Mouse (Mus musculus): ENCODE measurements at regions not wholly inside any gene's neighbourhood (a gene's known extent, or its start where the extent isn't known, plus 50 kb on each side); places are given as distances from the start of the nearest gene placed in this dataset.

DNA sequence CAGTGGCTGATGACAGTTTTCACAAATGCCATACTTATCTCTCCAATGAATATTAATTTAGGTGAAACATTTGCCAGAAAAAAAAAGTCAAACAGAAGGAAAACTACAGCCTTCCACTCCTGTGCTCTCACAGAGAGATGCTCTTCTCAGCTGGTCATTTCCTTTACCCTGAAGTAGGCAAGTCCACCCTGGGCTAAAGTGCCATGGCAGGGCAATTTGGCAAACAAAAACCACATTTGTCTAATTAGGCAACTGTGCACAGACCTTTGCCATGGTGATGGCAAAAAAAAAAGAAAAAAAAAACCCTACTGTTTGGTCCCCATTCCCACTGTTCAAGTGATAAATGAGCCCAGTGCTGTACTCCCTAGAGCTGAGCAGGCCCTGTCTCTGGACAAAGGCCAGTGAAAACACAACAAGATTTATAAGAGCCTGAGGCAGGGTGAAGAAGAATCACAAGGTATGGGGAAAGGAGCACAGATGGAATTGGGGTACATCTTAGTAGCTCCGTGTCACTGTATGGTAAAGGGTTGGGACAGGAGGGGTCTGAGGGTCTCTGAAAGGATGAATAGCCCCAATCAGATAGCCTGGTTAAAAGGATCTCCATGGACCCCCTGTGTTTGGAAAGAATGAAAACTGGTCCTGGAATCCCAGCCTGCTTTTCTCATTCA is 190.5 kb upstream of the Nt5c1b start:
- no peaks in the 10 kb centered on the region for H3K27me3 ChIP-seq (replicated peaks; ENCODE audit: control insufficient read depth, insufficient read depth, low read length)
- H3K4me3 ChIP-seq (ENCODE audit: low read depth, low read length): no peak overlapping the region
- H3K4me2 ChIP-seq (ENCODE audit: low read length): no peak overlapping the region
- H3K9me3 ChIP-seq (ENCODE audit: control insufficient read depth, low read length): no peaks in the 10 kb centered on the region
- WGBS: 48% methylated on average over 1 of the region's 1 CpGs
- no peak overlapping the region for H3K9ac ChIP-seq (ENCODE audit: low read length)
- ATAC-seq (replicated peaks; ENCODE audit: low FRiP score, low TSS enrichment, low read depth) (peak; percentile 76), DNase-seq (ENCODE audit: low spot score) (no peak)
- H3K4me1 ChIP-seq (replicated peaks; ENCODE audit: control insufficient read depth, insufficient read depth, low read length): peaks cover 11% of the 10 kb centered on the region; the same call in 1 of the 2 replicates
- peak overlapping the region; percentile 54 for H3K27ac ChIP-seq (ENCODE audit: low read depth)
- no peaks in the 10 kb centered on the region for H3K36me3 ChIP-seq (ENCODE audit: control insufficient read depth, insufficient read depth, low read length)

DNA sequence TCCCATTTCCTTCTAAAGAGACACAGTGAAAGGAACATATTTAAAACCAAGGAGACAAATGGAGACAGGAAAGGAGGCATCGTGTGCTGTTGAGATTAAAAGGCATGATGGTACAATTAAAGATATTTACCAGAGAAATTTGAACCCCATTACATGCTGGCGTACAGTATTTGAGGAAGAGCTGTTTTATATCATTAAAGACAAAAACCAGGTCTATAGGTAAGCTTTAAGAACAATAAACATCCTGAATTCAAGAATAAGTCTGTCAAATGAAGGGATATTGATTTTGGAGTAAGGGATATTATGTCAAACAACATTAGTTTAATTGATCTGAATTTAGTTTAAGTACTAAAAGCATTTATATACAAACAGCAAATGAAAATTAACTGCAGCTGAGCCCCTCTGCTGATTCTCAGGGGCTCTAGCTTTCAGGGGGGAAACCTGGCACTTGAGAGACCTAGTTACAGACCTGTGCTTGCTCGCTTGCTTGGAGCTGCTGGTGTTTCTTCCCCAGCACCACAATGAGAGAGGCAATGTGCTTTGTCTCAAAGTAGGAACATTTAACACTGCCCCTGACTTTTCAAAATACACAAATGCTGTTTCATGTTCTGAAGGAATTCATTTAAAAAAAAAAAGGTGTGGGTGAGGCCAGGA is 189.8 kb upstream of the Nt5c1b start:
- Histone ChIP-seq H3K9ac (ENCODE audit: low read length) (no peak overlapping the region), H3K4me2 (ENCODE audit: low read length) (no peak overlapping the region), H3K9me3 (ENCODE audit: control insufficient read depth, low read length) (no peaks in the 10 kb centered on the region), H3K36me3 (ENCODE audit: control insufficient read depth, insufficient read depth, low read length) (no peaks in the 10 kb centered on the region), H3K27me3 (replicated peaks; ENCODE audit: control insufficient read depth, insufficient read depth, low read length) (no peaks in the 10 kb centered on the region), H3K4me1 (replicated peaks; ENCODE audit: control insufficient read depth, insufficient read depth, low read length) (peaks cover 11% of the 10 kb centered on the region; the same call in 1 of the 2 replicates), H3K4me3 (ENCODE audit: low read depth, low read length) (no peak overlapping the region), H3K27ac (ENCODE audit: low read depth) (peak overlapping the region; percentile 54; the same call in 1 of the 2 replicates)
- WGBS: 33% methylated on average over 3 of the region's 3 CpGs
- DNase-seq (ENCODE audit: low spot score): no peak
- ATAC-seq (replicated peaks; ENCODE audit: low FRiP score, low TSS enrichment, low read depth): peak; percentile 80

DNA sequence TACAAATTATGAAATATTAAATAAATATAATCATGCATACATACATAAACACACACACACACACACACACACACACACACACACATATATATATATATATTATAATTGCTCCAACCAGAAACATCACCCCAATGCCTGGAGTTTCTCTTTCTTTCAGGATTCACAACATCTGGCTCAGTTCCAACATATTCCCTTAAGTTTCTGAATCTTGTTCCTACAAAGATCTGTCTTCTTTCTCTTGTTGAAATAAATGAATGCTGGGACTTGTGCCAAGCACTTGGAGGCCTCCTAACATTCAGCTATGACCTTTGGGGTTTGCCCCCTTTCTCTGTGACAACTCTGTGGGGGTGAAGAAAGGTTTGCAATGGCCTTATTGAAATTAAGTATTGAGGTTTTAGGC is 187.2 kb upstream of the Nt5c1b start:
- DNase-seq (ENCODE audit: low spot score) (no peak), ATAC-seq (replicated peaks; ENCODE audit: low FRiP score, low TSS enrichment, low read depth) (no peak)
- Histone ChIP-seq H3K9me3 (ENCODE audit: control insufficient read depth, low read length) (no peaks in the 10 kb centered on the region), H3K36me3 (ENCODE audit: control insufficient read depth, insufficient read depth, low read length) (no peaks in the 10 kb centered on the region), H3K9ac (ENCODE audit: low read length) (no peak overlapping the region), H3K27me3 (replicated peaks; ENCODE audit: control insufficient read depth, insufficient read depth, low read length) (no peaks in the 10 kb centered on the region), H3K4me1 (replicated peaks; ENCODE audit: control insufficient read depth, insufficient read depth, low read length) (peaks cover 11% of the 10 kb centered on the region; the same call in 1 of the 2 replicates), H3K27ac (ENCODE audit: low read depth) (peak overlapping the region; percentile 44; the same call in 1 of the 2 replicates), H3K4me2 (ENCODE audit: low read length) (no peak overlapping the region), H3K4me3 (ENCODE audit: low read depth, low read length) (no peak overlapping the region)

GRCm38 (mm10) chr12:10186576-10186975 is 183.2 kb upstream of the Nt5c1b start:
- H3K36me3 ChIP-seq (ENCODE audit: control insufficient read depth, insufficient read depth, low read length): no peaks in the 10 kb centered on the region
- H3K4me1 ChIP-seq (replicated peaks; ENCODE audit: control insufficient read depth, insufficient read depth, low read length): peaks cover 4% of the 10 kb centered on the region; the same call in 1 of the 2 replicates
- no peak overlapping the region for H3K9ac ChIP-seq (ENCODE audit: low read length)
- H3K27me3 ChIP-seq (replicated peaks; ENCODE audit: control insufficient read depth, insufficient read depth, low read length): no peaks in the 10 kb centered on the region
- DNase-seq (ENCODE audit: low spot score) (no peak), ATAC-seq (replicated peaks; ENCODE audit: low FRiP score, low TSS enrichment, low read depth) (no peak)
- no peak overlapping the region for H3K27ac ChIP-seq (ENCODE audit: low read depth)
- no peaks in the 10 kb centered on the region for H3K9me3 ChIP-seq (ENCODE audit: control insufficient read depth, low read length)
- H3K4me2 ChIP-seq (ENCODE audit: low read length): no peak overlapping the region
- H3K4me3 ChIP-seq (ENCODE audit: low read depth, low read length): no peak overlapping the region

DNA sequence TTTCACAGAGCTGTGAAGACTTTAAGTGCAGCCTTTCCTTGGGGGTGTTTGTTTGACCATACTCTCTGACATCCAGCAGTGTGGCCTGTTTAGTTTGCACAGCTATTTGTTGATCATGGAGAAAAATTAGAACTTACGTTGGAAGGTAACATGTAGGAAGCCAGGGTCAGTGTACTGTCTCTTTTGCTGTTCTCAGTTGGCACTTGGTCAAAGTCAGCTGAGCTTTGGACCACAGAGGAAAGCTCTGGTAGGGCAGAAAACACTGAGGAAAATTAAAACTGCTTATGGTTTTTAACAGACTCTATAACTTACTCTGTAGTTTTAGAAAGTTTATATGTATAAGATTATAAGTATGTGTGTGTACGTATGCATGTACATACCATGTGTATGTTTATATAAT is 180.0 kb upstream of the Nt5c1b start:
- Histone ChIP-seq H3K27ac (ENCODE audit: low read depth) (no peak overlapping the region), H3K9me3 (ENCODE audit: control insufficient read depth, low read length) (no peaks in the 10 kb centered on the region), H3K4me2 (ENCODE audit: low read length) (no peak overlapping the region), H3K4me1 (replicated peaks; ENCODE audit: control insufficient read depth, insufficient read depth, low read length) (no peaks in the 10 kb centered on the region), H3K4me3 (ENCODE audit: low read depth, low read length) (no peak overlapping the region), H3K36me3 (ENCODE audit: control insufficient read depth, insufficient read depth, low read length) (no peaks in the 10 kb centered on the region), H3K27me3 (replicated peaks; ENCODE audit: control insufficient read depth, insufficient read depth, low read length) (no peaks in the 10 kb centered on the region), H3K9ac (ENCODE audit: low read length) (no peak overlapping the region)
- no peak for ATAC-seq (replicated peaks; ENCODE audit: low FRiP score, low TSS enrichment, low read depth)
- WGBS: 87% methylated on average over 2 of the region's 2 CpGs
- DNase-seq (ENCODE audit: low spot score): no peak

- H3K9ac ChIP-seq (ENCODE audit: low read length): no peak overlapping the region
- H3K4me1 ChIP-seq (replicated peaks; ENCODE audit: control insufficient read depth, insufficient read depth, low read length): 0 out of 2 replicates have a peak, but pooled peaks cover 3% of the 10 kb centered on the region
- no peak overlapping the region for H3K4me3 ChIP-seq (ENCODE audit: low read depth, low read length)
- DNase-seq (ENCODE audit: low spot score) (no peak), ATAC-seq (replicated peaks; ENCODE audit: low FRiP score, low TSS enrichment, low read depth) (no peak)
- no peak overlapping the region for H3K4me2 ChIP-seq (ENCODE audit: low read length)
- H3K36me3 ChIP-seq (ENCODE audit: control insufficient read depth, insufficient read depth, low read length): no peaks in the 10 kb centered on the region
- H3K27me3 ChIP-seq (replicated peaks; ENCODE audit: control insufficient read depth, insufficient read depth, low read length): no peaks in the 10 kb centered on the region
- 27% methylated on average over 3 of the region's 3 CpGs for WGBS
- H3K9me3 ChIP-seq (ENCODE audit: control insufficient read depth, low read length): no peaks in the 10 kb centered on the region
- H3K27ac ChIP-seq (ENCODE audit: low read depth): no peak overlapping the region
Measured at GRCm38 (mm10) chr12:10197906-10198460, 171.8 kb upstream of the Nt5c1b start.

GRCm38 (mm10) chr12:10209841-10210240 is 159.9 kb upstream of the Nt5c1b start:
- no peaks in the 10 kb centered on the region for H3K27me3 ChIP-seq (replicated peaks; ENCODE audit: control insufficient read depth, insufficient read depth, low read length)
- no peaks in the 10 kb centered on the region for H3K9me3 ChIP-seq (ENCODE audit: control insufficient read depth, low read length)
- H3K4me2 ChIP-seq (ENCODE audit: low read length): no peak overlapping the region
- DNase-seq (ENCODE audit: low spot score) (no peak), ATAC-seq (replicated peaks; ENCODE audit: low FRiP score, low TSS enrichment, low read depth) (no peak)
- H3K4me1 ChIP-seq (replicated peaks; ENCODE audit: control insufficient read depth, insufficient read depth, low read length): no peaks in the 10 kb centered on the region
- no peak overlapping the region for H3K4me3 ChIP-seq (ENCODE audit: low read depth, low read length)
- no peak overlapping the region for H3K9ac ChIP-seq (ENCODE audit: low read length)
- H3K27ac ChIP-seq (ENCODE audit: low read depth): no peak overlapping the region
- 14% methylated on average over 1 of the region's 1 CpGs for WGBS
- H3K36me3 ChIP-seq (ENCODE audit: control insufficient read depth, insufficient read depth, low read length): no peaks in the 10 kb centered on the region

DNA sequence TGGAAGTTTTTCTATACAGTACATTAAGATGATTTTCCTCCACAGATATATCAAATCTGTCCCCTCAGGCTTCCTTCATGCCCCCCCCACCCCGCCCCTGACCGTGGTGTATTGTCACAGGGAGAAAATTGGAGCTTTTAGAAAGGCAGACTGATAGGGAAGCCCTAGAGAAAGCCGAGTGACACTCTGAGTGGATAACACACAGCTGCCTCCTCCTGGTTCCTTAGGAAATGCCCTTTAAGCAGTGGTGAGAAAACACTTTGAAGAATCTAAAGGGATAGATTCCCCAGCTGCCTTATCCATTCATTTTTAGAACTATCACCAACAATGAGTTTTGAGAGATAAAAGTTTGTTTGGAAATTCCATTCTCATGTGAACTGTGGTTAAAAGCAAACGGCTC is 147.0 kb upstream of the Nt5c1b start:
- no peak overlapping the region for H3K27ac ChIP-seq (ENCODE audit: low read depth)
- no peaks in the 10 kb centered on the region for H3K36me3 ChIP-seq (ENCODE audit: control insufficient read depth, insufficient read depth, low read length)
- H3K27me3 ChIP-seq (replicated peaks; ENCODE audit: control insufficient read depth, insufficient read depth, low read length): no peaks in the 10 kb centered on the region
- no peak for ATAC-seq (replicated peaks; ENCODE audit: low FRiP score, low TSS enrichment, low read depth)
- no peak for DNase-seq (ENCODE audit: low spot score)
- WGBS: 24% methylated on average over 4 of the region's 4 CpGs
- no peaks in the 10 kb centered on the region for H3K9me3 ChIP-seq (ENCODE audit: control insufficient read depth, low read length)
- no peaks in the 10 kb centered on the region for H3K4me1 ChIP-seq (replicated peaks; ENCODE audit: control insufficient read depth, insufficient read depth, low read length)
- H3K4me2 ChIP-seq (ENCODE audit: low read length): no peak overlapping the region
- no peak overlapping the region for H3K4me3 ChIP-seq (ENCODE audit: low read depth, low read length)
- no peak overlapping the region for H3K9ac ChIP-seq (ENCODE audit: low read length)

DNA sequence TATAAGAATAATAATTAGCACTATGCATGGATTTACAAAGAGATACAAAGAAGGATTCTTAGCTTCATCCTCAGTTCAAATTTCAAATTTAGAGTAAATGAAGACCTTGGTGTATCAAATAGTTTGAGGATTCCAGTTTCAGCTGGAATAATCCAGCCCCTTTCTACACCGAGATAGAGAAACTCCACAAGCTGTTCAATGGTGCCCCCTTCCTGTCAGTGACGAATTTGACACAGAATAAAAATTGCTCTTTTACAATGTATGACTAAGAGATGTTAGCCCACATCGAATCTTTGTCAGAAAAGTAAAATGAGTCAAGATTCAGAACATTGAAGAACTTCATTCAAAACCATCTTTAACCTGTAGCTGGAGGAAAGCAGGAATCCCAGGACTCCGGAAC is 145.9 kb upstream of the Nt5c1b start:
- 32% methylated on average over 4 of the region's 4 CpGs for WGBS
- ATAC-seq (replicated peaks; ENCODE audit: low FRiP score, low TSS enrichment, low read depth): no peak
- H3K4me2 ChIP-seq (ENCODE audit: low read length): no peak overlapping the region
- DNase-seq (ENCODE audit: low spot score): no peak
- no peaks in the 10 kb centered on the region for H3K4me1 ChIP-seq (replicated peaks; ENCODE audit: control insufficient read depth, insufficient read depth, low read length)
- no peaks in the 10 kb centered on the region for H3K36me3 ChIP-seq (ENCODE audit: control insufficient read depth, insufficient read depth, low read length)
- H3K27ac ChIP-seq (ENCODE audit: low read depth): no peak overlapping the region
- no peak overlapping the region for H3K4me3 ChIP-seq (ENCODE audit: low read depth, low read length)
- no peaks in the 10 kb centered on the region for H3K9me3 ChIP-seq (ENCODE audit: control insufficient read depth, low read length)
- H3K27me3 ChIP-seq (replicated peaks; ENCODE audit: control insufficient read depth, insufficient read depth, low read length): no peaks in the 10 kb centered on the region
- no peak overlapping the region for H3K9ac ChIP-seq (ENCODE audit: low read length)

Measured in intestine, embryonic 14.5 days (tissue).